Mouse (Mus musculus): ENCODE measurements around the gene Nme2.
"Not testable (repeated sequence)": the region's sequence is repeated elsewhere in the genome, so short reads cannot be mapped to it uniquely, and the experiment has no call there.

The Nme2 gene

DNA sequence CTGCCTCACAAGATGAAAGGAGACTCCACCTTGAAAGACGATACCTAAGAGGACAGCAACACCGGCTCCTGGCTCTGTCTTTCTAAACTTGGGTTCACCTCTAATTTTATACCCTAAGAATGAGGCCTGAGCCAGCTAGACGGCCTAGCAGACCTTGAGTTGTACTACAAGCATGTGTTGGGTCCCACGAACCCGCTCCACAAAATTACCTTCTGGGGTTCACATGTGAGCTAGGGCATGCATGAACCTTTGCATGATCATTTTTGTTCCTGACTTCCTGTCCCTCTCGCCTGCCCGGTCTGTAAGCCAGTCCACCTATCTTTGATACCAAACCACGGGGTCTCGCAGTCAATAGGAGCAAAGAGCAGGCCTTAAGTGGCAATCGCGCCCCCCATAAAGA is 11.3 kb upstream of the Nme2 start:
- no peak for DNase-seq (ENCODE audit: low spot score in 2 of 2)

DNA sequence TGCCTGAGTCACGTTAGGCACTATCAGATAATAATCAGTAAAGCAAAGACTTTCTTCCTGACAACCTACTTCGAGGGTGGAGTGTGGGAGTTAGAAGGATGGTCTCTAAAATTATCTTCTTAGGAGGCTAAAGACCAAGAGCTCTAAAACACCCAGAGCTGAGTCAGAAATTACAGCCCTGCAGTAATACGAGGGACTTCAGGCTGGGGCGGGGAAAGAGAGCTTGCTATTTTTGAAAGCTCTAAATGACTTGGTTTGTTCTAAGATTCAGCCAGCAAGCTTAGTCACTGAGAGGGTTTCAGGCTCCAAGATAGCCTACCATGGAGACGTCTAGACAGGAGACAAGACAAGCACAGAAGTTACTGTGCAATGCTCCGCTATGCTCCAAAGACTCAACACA is 9.3 kb upstream of the Nme2 start:
- peak; percentile 26 to 59 for DNase-seq (ENCODE audit: low spot score in 2 of 2)

DNA sequence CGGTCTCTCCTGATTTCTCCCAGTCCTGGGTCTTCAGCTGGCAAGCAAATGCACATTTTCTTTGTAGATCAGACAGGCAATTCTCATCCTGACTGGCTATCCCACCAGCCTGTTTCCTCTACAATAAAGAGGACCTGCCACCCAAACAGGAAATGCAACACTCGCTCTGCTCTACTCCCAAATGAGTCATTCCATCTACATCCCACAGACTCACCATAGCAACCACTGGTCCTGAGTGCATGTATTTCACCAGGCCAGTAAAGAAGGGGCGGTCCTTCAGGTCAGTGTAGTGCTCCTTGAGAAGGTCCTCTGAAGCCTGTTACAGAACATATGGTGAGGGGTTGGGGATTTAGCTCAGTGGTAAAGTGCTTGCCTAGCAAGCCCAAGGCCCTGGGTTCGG is 7.0 kb upstream of the Nme2 start:
- no peak for DNase-seq (ENCODE audit: low spot score in 2 of 2)

DNA sequence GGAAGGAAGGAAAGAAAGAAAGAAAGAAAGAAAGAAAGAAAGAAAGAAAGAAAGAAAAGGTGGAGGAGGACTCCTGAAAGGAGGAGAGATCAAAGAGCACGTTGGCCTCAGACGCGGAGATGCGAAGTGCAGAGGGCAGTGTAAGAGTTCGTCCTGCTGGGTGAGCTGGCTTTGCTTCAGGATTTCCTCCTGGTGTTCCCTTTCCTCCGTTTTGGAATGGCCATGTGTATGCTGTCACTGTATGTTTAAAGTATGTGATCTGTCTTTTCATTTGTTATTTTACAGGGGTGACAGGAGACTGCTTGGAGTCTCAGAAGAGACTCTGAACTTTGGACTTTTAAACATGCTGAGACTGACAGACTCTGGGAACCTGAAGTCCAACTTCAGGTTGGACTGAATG is 5.4 kb upstream of the Nme2 start:
- no peak for DNase-seq (ENCODE audit: low spot score in 2 of 2)

DNA sequence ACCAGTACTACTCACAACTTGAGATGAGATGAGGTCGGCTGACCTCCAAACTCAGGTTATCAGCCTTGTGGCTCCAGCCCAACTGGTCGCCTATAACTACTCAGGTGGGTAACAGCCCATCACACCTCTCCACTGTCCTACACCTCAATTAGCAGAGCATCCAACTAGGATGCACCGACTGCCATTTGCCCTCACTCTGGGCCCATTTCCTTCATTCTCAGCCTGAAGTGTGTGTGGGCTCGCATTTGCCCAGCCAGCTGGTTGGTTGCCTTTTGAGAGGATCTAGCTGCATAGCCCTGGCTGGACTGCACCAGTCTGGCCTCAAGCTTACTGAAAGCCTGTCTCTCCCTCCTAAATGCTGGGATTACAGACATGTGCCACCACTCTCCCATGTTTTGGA is 1.7 kb upstream of the Nme2 start:
- no peak for DNase-seq (ENCODE audit: low spot score in 2 of 2)

DNA sequence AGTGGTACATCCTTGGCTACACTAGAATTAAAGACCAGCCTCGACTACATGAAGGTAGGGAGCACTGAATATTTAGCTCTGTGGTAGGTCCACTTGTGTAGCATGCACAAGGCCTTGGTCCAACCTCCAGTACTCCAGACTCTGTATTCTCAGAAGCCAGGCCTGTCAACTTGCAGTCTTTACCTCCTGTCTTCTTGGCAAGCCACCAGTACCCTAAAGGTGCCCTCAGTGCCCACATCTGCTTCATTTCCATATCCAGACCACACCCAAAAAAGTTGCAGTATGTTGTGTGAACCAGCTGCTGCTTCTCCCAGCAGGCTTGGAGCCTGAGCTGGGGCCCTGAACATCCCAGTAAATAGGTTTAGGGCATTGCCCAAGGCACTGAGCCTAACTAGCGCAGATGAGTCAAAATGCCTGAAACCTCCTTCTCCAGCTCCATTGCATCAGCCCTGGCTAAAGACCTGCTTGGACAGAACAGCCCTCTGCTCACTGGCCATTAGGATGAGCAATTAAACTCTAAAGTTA is 1.0 kb upstream of the Nme2 start:
- no peak for DNase-seq (ENCODE audit: low spot score in 2 of 2)

DNA sequence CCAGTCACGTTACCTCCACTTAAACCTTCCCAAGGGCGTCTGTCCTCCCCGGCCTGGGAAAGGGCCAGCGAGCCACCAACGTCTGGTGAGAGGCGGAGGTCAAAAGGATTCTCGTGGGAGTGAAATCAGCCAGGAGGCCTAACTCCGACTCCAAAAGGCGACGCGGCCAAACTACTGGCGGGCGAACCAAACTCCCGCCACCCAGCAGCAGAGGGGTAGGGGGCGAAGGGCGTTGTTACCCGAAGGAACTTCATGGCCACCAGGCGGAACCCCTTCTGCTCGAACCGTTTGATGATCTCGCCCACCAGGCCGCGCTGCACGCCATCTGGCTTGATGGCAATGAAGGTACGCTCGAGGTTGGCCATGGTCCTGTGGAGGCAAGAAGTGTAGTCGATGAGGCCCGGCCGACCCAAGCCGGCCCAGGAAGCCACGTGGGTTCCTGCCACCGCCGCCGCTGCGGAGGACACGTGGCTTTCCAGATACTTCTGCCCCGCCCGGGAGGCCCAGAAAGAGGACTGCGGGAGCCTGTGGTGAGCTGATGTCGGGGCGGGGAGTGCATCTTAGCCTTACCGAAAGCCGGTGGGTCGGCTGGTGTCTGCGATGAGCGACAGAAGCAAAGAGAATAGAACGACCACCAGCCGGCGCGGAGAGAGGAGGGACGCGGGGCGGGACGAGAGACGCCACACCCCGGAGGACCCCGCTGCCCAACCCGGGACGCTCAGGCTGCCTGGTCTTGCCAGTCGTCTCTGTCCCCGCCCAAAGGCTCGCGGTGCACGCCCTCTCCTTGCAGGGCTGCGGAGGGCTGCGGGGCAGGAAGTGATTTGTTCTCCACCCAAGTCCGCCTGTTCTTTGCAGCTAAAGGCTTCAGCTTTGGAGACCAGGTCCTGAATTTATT is 556 bp downstream of the Nme2 start:
- peak; percentile 66 to 86 for DNase-seq (ENCODE audit: low spot score in 2 of 2)

DNA sequence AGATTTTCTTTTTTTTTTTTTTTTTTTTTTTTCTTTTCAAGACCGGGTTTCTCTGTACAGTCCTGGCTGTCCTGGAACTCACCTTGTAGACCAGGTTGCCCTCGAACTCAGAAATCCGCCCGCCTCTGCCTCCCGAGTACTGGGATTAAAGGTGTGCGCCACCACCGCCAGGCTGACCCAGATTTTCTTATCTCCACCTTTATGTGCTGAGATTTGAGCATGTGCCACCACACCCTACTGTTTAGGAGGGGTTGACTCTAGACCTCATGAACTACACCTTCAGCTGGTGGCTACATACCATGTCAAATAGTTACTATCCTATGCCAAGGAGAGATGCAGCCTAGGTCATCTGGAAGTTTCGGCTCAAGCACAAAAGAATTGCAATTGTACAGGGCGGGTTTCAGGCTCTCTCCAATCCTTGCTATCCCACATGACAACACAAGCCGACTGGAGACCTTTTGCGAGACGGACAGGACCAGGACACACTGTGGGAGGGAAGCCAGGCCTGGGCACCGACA is 1.3 kb downstream of the Nme2 start:
- DNase-seq (ENCODE audit: low spot score in 2 of 2): peak in 1 of 2 experiments; percentile 33

DNA sequence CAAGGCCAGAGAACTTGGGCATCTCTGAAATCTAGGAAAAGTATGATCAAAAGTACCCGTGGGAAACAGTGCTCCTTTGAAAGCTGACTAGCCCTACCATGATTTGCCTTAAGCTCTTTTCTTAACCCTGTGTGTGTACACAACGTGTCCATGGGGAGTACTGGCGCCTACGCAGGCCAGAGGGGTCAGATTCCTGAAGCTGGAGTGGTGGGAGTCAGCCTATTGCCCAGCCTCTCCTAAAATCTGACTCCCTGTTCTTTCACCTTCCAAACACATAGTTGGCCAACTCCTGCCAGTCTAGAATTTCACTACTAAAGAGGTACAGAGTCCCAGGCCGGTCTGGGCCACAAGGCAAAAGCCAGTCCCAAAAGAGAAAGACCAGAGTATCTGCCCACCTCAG is 3.7 kb downstream of the Nme2 start:
- DNase-seq (ENCODE audit: low spot score in 2 of 2): no peak

DNA sequence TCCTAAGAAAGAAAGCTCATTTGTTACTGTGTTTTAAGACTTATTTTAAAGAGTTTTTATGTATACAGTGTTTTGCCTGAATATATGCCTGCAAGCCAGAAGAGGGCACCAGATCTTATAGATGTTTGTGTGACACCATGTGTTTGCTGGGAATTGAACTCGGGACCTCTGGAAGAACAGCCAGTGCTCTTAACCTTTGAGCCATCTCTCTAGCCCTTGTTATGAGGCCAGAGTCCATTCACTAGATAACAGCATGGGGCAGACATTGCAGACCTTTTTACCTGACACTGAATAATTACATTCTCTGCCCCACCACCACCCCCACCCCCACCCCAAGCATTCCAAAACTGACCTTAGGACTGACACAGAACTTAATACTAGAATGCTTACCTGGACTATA is 6.0 kb downstream of the Nme2 start:
- DNase-seq (ENCODE audit: low spot score in 2 of 2): no peak

DNA sequence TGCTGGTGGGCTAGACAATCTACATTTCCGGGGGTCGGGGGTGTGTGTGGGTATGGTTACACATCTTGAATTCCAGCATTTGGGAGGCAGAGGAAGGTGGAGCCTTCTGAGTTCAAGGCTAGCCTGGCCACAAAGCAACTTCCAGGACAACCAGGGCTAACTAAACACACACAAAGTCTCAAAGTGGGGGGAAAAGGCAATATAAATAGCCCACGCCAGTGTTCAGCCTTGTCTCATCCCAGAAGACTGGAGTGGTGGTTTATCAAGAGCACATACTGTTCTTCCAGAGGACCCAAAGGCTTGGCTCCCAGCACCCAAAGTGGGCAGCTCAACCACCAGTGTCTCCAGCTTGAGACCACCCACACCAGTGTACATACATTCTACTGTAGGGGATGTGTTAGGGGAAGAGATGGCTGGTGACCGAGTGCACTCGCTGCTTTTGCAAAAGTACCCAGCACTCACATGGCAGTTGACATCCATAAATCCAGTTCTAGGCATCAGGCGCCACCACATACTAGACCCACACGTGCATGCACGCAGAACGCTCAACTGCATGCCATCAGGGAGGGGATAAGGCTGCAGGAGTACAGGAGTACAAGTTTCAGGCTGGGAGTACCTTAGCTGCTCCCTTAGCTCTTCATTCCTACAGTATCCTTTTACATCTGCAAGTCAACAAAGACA is 7.0 kb downstream of the Nme2 start:
- no peak for DNase-seq (ENCODE audit: low spot score in 2 of 2)

DNA sequence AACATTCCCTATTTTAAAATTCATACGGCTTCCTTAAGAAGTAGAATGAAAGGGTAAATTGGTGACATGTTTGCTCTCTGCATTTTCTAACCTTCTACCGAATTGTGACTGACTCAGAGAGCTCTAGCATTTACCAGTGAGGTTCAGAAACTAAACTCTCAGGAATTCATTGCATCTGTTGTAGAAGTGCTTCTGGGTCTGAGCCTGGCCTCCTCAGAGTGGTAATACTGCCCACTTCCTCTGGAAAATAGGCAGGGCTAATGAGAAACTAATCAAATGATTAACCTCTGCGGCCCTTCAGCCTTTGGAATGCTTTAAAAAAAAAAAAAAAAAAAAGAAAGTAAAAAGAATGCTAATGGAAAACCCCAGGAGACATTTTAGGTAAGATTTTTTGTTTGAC is 11.1 kb downstream of the Nme2 start:
- no peak for DNase-seq (ENCODE audit: low spot score in 2 of 2)

DNA sequence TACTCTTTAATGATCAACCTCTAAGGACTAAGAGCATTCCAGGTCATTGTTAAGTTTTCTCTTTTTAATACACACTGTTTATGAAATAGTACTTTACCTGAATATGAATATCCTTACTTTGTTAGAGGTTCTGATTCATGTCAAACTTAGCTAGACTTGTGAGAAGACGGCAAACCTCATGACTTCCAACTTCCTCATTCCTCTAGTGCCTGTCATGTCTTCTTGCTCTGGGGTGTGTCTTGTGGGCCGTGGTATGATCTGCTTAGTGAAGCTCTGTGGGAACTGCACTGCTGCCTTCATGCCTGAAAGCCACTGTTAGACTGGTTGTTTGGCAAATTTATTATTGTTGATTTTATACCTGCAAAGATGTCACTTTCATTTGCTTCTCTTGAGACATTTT is 15.2 kb downstream of the Nme2 start:
- DNase-seq (ENCODE audit: low spot score in 2 of 2): no peak

DNA sequence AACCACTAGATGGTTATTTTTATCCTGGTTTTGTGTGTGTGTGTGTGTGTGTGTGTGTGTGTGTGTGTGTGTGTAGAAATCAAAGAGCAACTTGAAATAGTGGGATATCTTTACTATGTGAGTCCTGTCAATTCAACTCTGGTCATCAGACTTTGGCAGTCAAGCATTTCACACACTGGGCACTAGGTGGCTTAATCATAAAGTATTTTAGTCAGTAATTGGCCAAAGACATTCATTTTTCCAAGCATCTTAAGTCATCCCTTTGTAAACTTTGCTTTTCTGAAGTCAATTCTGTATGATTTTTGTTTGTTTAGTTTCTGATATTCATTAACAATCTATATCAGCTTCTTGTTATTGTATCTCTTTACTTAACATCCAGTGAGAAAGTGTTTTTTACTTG is 27.0 kb downstream of the Nme2 start:
- no peak for DNase-seq (ENCODE audit: low spot score in 2 of 2)

DNA sequence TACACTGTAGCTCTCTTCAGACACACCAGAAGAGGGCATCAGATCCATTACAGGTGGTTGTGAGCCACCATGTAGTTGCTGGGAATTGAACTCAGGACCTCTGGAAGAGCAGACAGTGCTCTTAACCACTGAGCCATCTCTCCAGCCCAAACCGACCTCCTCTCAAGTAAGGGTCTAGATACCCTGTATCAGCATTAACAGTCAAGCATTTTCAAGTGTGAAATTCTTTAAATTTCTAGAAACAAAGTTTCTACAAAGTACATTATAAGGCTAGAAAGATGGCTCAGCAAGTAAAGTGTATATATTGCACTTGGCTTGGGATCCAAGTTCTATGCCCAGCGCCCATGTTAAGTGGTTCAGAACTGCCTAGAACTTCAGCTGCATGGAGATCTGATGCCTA is 41.0 kb downstream of the Nme2 start:
- DNase-seq (ENCODE audit: low spot score in 2 of 2): not testable (repeated sequence)

DNA sequence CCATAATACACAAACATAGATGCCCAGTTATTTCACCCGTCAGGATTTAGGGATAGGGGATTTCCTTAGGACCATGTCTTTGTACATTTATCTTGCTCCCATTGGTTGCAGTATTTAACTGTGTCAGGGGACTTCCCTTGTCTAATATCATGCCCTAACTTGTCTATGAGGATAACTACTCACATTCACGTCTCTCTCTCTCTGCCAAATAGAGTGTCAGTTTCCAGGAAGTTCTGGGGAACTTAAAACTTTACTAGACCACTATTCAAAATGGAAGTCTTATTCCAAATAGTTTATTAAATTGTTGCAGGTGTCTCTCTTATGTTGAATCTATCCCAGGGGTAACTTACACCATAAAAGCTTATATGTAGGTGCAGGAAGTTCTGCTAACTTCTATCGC is 44.5 kb downstream of the Nme2 start:
- DNase-seq (ENCODE audit: low spot score in 2 of 2): no peak

DNA sequence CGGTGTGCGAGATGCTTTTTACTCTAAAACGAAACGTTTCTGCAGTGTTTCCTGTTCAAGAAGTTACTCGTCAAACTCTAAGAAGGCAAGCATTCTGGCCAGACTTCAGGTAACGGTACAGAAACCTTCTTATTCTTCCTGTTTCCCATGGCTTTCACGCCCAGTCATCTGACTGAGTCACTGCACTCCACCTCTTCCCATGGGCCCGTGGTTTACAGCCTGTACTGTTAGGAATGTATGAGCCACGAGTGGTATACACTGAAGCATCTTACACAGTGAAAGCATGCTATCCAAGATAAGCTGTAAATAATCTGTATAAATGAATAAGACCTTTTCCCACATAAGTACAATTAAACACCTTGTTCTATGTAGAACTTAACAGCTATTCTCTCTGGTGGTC is 47.2 kb downstream of the Nme2 start:
- DNase-seq (ENCODE audit: low spot score in 2 of 2): no peak

DNA sequence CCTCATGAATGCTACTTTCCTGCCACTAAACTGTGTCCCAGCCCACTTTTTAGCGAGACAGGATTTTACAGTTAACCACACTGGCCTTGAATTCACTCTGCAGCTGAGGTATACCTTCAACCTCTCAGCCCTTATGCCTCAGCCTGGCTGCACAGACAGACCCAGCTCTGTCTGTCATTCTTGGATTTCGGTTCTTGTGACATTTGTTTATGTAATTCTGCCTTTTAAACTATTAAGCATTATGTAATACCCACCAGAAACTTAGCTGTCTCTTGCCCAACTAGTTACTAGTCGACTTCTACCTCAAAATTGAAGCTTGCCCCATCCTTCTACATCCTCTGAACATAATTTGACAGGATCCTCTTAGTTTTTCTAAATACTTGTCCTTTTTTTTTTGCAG is 48.2 kb downstream of the Nme2 start:
- DNase-seq (ENCODE audit: low spot score in 2 of 2): no peak

DNA sequence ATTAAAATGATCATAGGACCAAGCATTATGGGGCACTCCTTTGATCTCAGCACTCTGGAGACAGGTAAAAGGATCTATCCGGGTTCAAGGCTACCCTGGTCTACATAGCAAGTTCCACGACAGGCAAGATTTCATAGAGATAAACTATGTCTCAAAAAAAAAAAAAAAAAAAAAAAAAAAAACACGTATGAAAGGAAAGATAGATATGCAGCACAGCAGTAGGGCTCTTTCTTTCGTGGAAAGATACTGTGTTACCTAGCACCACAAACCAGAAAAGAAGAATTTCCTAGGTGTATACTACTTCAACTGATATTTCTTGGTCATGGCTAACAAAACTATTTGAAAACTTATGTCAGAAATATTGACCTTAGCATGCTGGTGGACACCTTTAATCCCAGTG is 49.2 kb downstream of the Nme2 start:
- no peak for DNase-seq (ENCODE audit: low spot score in 2 of 2)
